Mouse (Mus musculus): ENCODE results near the gene Gpx4.
"Not testable (repeated sequence)": the region's sequence is repeated elsewhere in the genome, so short reads cannot be mapped to it uniquely, and the experiment has no call there.

The Gpx4 gene

DNA sequence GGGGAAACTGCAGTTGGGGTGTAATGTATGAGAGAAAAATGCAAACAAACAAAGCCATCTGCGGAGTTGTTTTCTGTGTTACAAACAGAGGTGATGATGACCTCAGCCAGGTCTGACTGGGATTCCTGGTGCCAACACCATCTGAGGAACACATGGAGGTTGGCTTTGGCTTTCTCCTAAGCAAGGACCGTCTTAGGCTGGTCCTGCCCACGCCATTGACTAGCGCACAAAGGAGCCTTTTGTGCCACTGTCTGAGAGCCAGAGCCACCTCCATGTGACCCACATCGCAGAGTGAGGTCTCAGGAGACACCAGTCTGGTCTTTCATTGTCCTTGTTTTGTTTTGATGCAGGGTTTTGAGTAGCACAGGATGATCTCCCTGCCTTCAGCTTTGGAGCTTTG, 1.4 kb downstream of the Gpx4 start:
- intact Hi-C loops (cut with DNase I) = no loop called here

DNA sequence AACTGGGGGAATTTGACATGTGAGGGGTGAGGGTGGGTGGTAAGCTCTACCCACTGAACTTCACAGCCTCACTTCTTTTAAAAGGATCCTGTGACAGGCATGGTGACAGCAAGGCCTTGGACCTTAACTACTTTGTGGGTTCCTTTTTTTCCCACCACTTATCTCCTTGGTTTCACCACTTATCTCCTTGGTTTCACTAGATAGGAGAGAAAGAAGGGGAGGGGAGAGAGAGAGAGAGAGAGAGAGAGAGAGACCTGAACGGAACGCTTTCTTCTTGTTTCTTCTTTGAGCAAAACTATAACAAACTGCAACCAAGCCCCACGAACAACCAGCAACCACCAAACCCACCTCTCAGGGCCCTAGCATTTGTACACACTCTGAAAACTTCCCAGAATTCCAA, 1.9 kb downstream of the Gpx4 start:
- intact Hi-C loops (cut with DNase I) = no loop called here

DNA sequence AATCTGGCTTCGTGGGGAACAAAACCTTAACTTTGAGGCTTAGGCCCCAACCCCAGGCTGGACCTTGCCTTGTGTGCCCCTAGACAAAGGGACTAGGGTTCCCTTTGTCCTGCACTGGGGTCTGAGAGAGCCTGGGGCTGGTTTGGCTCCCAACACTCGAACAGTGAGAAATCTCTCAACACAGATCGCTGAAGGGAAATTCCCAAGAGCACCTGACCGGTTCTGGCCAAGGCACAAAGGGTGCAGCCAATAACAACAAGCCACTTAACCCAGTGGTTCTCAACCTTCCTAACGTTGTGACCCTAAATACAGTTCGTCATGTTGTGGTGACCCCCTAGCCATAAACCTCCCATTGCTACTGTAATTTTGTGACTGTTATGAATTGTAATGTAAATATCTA, 3.3 kb downstream of the Gpx4 start:
- intact Hi-C loops (cut with DNase I) = no loop called here

DNA sequence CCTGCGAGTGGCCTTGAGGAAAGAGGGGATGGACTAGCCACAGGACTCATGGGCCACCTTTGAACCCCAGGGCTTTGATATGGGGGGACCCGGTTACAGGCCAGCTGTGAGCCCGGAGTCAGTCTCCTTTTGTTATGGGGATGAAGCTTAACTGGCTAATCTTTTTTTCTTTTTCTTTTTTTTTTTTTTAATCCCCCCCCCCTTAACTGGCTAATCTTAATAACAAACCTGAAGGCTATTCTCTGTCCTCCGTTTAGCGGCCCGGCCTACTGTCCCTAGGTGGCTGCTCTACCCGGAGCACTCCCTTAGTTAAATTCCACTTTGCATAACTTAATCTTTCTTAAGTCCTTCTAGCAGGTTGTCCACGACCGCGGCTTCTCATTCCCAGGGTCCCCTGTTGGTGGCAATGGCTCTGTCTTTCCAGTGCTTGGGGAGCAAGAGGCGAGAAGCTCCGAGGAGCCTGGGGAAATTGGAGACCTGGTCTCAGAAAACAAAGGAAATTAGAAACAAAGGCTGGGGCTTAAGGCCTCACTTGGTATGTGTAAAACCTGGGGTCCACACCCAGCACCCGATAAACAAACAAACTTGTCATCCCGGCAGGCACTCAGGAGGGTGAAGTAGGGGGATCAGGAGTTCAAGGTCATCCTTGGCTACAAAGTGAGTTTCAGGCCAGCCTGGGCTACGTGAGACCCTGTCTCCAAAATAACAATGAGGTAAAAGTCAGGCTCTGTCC, 4.1 kb downstream of the Gpx4 start:
- intact Hi-C loops (cut with DNase I) = no loop called here

- intact Hi-C loops (cut with DNase I) = no loop called here
Observed at GRCm38 (mm10) chr10:80051618-80052373, 4.8 kb downstream of the Gpx4 start.

DNA sequence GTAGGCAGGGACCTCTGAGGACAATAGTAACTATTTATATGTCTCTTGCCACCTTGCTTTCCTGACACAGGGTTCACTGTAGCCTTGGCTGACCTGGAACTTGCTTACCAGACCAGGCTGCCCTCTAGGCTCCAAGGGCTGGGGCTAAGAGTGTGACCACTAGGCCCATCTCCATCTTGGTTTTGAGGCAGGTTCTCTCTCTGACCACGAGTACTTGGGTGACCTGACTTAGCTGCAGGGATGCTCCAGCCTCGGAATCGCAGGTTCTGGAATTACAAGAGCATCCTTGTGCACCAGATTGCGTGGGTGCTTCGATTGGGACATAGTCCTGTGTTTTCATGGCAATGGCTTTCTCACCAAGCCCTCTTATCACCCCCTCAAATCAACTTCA, 5.4 kb downstream of the Gpx4 start:
- intact Hi-C loops (cut with DNase I) = no loop called here

GRCm38 (mm10) chr10:80053259-80053780, 6.4 kb downstream of the Gpx4 start:
- intact Hi-C loops (cut with DNase I) = loop anchor here (1.0 kb wide), 1 partner anchor 62 kb away; the partner anchor contains the start of gene Stk11

DNA sequence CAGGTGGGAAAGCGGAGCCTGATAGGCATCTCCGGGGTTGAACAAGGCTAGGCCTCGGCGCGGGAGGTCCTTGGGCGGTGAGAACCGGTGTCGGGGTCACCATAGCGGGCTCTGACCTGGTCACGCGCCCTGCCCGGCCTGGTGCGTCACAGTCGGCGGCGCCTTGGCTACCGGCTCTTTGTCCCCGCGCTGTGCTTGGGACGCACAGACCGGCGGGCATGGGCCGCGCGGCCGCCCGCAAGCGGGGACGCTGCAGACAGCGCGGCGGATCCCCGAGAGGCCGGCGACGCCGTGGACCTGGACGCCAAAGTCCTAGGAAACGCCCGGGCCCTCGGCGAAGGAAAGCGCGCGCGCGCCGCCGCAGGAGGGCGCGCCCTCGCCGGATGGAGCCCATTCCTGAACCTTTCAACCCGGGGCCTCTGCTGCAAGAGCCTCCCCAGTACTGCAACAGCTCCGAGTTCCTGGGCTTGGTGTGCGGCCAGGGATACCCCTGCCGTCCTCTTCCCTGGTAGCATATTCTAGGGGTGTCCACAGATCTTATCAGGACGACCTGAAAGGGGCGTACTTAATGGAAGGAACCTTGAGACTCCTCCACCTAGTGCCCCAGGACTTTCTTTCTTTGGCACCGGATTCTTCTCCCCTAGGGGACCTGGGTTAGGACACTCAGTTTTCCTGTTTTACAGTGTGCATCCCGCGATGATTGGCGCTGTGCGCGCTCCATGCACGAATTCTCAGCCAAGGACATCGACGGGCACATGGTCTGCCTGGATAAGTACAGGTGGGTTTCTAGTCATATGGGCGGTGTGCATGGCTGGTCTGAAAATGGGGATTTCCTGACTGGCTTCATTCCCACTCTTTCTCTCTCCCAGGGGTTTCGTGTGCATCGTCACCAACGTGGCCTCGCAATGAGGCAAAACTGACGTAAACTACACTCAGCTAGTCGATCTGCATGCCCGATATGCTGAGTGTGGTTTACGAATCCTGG, 7.2 kb downstream of the Gpx4 start:
- intact Hi-C loops (cut with DNase I) = loop anchor here (1.0 kb wide), 1 partner anchor 61 kb away; the partner anchor contains the start of gene Stk11

DNA sequence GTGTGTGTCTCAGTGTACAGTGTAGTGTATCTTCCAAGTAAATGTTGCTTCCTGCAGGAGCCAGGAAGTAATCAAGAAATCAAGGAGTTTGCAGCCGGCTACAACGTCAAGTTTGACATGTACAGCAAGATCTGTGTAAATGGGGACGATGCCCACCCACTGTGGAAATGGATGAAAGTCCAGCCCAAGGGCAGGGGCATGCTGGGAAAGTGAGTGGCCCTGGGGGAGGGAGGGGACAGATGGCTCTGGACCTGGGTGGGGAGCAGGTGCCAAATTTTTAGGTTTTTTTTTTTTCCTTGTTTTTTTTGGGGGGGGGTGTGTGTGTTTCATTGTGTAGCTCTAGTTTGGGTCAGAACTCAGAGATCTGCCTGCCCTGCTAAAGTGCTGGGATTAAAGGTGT, 7.9 kb downstream of the Gpx4 start:
- intact Hi-C loops (cut with DNase I) = not testable (repeated sequence)

- intact Hi-C loops (cut with DNase I) = no loop called here
Observed at GRCm38 (mm10) chr10:80055364-80055763, 8.4 kb downstream of the Gpx4 start.

DNA sequence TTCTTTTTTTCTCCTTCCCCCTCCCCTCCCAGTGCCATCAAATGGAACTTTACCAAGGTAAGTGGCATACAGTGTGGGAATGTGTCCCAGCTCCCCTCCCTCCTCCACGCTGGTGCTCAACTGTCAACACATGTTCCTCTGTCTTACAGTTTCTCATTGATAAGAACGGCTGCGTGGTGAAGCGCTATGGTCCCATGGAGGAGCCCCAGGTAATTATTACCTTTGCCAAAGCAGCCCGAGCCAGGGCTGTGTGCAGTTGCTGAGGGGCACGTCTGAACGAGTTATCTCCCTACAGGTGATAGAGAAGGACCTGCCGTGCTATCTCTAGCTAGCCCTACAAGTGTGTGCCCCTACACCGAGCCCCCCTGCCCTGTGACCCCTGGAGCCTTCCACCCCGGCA, 8.9 kb downstream of the Gpx4 start:
- intact Hi-C loops (cut with DNase I) = no loop called here

- intact Hi-C loops (cut with DNase I) = no loop called here
Observed at GRCm38 (mm10) chr10:80056506-80056905, 9.5 kb downstream of the Gpx4 start.

- intact Hi-C loops (cut with DNase I) = no loop called here
Observed at GRCm38 (mm10) chr10:80056976-80057682, 10.2 kb downstream of the Gpx4 start.

GRCm38 (mm10) chr10:80057683-80058326, 10.8 kb downstream of the Gpx4 start:
- intact Hi-C loops (cut with DNase I) = no loop called here

GRCm38 (mm10) chr10:80063104-80063503, 16.1 kb downstream of the Gpx4 start:
- intact Hi-C loops (cut with DNase I) = no loop called here

DNA sequence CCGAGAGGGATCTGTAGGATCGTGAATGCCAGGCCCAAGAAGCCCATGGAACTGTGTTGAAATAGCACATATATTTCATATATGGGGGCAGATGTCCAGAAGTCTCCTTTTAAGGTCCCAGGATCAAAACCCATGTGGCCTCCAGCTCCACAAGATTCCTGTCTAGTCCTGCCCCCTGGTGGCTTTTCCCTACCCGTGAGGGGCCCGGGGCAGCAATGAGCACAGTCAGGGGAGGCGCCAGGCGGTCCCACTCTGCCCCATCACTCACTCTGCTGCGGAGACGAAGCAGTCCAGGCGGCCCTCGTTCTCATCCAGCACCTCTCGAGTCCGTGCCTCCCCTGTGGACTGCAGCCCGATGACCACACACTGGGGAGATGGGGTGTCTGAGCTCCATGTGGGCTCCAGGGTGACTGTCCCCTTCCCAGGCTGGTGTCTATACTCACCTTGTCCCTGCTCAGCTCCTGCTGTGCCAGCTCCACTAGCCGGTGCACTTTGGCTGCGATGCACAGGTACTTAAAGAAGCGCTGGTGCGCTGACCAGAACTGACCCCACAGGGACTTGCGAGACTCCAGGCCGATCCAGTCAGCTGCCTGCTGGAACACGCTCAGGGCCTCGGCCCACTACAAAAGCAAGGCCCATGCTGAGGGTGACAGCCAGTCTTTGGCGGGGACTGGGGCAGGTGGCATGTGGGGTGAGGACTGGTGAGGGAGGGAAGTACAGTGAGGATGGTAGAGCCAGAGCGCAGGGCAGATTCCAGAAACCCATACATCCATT, 17.1 kb downstream of the Gpx4 start:
- intact Hi-C loops (cut with DNase I) = no loop called here

DNA sequence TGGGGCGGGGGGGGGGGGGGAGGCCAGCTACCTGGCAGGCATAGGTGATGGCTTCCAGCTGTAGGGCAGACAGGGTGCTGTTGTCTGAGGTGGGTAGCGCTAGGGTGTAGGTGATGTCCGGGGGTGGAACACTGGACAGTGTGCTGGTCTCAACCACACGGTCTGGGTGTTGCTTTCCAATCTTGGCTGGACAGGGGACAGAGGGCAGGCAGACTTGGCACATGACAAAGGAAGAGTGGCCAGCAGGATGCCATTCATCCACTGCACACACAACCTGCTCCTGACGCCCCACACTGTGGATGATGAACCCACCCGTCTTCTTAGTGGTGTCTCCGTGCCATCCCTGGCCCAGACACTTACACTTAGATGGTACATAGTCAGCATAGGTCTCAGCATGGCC, 22.3 kb downstream of the Gpx4 start:
- intact Hi-C loops (cut with DNase I) = no loop called here

DNA sequence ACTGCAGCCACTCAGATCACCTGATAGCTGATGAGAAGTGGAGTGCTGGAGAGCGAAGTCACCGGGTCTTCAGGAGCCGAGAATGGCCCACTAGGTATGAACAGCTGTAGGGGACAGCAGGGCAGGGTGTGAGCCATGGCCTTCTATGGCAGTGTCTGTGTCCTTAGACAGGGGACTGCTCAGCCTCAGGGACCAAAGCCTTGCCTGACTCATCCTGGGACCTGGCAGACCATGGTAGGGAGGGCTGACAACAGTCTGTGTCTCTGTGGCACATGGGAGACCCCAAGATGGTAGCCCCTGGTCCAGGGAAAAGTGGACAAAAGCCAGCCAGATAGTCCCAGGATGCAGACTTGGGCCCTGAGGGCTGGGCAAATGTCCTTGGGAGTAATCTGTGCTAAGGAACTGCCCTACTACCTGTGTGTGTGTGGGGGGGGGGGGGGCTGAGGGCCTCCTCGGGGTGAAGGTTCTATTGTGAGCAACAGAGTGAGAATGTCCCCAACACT, 23.0 kb downstream of the Gpx4 start:
- intact Hi-C loops (cut with DNase I) = no loop called here

DNA sequence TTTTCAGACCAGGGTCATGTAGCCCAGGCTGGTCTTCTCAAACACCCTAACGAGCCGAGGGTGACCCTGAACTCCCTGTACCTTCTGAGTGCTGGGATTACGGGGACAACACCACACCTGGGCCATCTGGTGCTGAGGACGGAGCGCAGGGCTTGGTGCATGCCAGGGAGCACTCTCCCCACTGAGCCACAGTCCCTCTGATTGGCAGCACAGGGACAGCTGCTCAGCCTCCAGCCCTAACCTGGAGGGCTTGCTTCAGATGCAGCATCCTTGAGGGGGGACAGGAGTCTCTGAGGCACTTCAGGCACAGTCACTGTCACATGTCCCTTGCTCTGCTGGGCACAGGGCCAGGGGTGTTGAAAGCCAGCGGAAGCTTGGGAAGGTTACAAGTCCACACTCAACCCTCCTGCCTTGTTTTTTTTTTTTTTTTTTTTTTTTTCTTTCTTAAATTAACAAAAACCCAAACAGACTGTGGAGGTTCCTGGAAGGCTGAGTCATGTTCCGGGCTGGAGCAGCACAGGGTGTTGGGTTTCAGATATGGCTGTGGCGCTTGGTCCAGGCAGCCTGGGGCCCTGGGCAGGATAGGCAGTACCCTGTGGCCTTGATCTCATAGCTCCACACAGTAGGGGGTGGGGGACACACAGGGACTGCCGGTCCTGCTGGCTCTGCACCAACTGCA, 24.0 kb downstream of the Gpx4 start:
- intact Hi-C loops (cut with DNase I) = no loop called here

All from adrenal gland (tissue).